Mouse (Mus musculus) layer of hippocampus, adult 11-12 months (tissue): Measurements from ENCODE around the gene Klrb1f.
"Not testable (repeated sequence)": the region's sequence is repeated elsewhere in the genome, so short reads cannot be mapped to it uniquely, and the experiment has no call there.

Experiments
- DNase-seq: peaks from one replicate; pipeline ENCODE4 v3.0.0; 2022; ENCODE audit warnings: low spot score

Klrb1f gene

DNA sequence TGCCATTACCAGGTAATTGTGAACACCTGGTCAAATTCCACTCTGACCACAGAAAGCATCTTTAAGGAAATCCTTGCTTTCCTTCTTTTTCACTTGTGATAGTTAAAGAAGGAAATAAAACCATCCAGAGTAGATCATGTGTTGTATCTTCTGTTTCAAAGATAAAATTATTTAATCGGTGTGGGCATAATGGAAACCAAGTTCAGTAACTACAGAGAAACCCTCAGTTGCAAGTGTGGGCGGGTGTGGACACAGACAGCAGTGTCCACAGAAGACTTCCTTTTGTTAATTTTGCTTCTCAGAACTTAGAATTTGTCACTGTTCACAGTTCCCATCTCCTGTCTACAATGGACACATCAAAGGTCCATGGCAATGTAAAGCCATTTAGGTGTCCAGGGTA, at the start of gene Klrb1f:
Gene Klrb1f, plus strand, starts transcription at position 301 of the 400 bp plus-strand sequence.
- DNase-seq: no peak

DNA sequence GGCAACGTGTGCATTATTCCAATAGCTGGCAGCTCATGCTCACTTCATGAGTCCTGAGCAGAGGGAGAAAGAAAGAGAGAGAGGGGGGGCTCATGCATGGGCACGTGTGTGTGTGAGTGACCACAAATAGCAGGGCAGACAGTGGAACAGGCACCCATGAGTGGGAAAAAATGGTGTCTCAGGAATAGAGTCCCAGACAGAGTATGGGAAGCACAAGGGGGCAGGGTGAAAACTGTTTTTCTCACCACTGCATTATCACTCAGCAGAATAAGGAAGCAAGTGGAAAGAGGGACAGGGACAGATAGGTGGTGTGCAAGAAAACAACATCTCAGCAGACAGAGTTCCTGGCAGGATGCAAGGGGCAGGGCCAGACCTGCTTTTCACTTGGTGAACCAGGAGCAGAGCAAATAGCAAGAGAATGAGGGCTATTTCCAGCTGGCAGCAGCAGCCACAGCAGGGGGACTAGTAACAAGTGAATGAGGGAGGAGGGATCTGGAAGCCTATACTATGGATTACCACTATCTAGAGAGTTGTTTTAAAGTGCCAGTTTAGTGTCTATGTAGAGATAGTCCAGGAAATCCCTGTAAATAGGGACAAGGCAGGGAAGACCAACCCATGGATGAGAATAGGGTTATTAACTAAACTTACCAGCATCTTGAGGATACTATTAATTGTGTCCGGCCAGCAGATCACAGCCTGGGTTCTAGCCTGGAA, 49.5 kb upstream of the Klrb1f start:
- no peak for DNase-seq

DNA sequence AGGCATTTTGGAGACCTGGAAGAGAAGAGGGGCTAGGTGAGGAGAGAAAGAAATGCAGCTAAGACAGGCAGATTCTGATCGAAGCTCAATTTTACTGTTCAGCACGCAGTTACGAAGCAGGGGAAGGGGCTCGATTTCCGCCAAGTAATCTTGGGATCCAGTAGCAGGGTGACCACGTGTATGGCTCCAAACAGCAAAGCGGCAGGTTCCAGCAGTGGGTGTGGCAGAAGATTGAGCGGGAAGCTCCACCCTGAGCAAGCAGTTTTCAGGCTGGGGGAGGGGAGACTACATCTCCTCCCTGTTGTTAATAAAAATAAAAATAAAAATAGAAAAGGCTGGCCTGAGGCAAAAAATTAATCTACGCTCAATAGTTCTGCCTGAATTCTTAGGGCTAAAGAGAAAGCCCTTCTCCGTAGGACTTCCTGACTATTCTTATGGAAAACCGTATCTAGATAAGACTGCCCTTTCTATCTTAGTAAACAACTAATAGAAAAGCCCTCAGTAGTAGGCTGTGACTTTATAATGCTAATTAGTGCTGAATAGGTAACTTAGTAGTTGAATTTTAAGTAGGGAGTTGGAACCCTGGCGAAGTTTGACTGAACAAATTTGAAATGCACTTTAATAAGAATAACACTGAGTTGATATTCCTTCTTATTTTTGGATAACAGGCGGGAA, 48.8 kb upstream of the Klrb1f start:
- no peak for DNase-seq

DNA sequence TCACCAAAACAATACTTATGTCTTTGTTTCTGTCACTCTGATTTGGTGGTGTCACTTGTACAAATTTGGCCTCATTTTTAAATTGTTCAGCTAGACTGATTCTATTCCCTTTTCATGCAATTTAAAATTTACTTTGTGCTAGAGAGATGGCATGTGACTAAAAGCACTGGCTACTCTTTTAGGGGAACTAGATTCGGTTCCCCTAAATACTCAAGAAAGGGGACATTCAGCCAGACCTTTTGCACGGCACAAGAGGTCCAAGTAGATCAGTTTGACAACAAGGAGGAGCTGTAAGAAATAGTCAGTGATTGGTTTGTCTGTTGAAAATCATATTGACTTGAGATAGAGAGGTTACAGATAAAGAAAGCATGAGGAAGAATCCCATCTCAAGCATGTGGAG, 44.3 kb upstream of the Klrb1f start:
- DNase-seq: no peak

DNA sequence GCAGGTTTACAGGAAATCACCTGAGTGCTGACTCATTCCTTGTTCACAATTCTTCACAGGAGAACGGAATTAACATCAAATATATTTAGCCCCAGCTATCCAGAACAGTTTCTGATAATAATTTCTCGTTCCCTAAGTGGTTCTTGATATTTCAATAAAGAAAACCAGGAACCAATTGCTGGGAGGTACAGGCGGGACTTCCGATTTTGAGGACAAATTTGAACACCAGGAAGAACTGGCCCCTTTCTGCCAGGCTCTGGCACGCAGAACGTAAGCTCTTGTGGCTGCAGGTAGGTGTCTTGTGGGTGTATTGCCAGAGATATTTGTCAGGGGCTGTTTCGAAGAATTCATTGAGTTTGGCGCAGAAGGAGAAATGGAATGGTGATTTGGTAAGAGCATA, 37.1 kb upstream of the Klrb1f start:
- no peak for DNase-seq

DNA sequence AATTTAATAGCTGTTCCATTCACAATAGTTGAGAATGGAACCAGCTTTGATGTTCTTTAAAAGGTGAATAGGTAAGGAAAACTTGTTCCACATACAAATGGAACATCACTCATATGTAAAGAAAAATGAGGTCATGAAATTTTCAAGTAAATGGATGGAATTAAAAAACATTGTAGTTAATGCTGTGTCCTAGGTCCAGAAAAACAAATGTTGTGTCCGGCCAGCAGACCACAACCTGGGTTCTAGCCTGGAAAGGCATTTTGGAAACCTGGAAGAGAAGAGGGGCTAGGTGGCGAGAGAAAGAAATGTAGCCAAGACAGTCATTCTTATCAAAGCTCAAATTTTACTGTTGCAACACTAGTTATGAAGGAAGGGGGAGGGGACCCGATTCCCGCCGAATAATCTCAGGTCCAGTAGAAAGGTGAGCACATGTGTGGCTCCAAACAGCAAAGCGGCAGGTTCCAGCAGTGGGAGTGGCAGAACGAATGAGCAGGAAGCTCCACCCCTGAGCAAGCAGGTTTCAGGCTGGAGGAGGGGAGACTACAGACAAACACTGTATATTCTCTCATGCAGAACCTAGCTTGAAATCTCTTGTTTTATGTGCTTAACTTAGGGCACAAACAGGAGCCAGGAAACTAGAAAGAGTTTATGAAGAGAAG, 35.7 kb upstream of the Klrb1f start:
- DNase-seq: not testable (repeated sequence)

DNA sequence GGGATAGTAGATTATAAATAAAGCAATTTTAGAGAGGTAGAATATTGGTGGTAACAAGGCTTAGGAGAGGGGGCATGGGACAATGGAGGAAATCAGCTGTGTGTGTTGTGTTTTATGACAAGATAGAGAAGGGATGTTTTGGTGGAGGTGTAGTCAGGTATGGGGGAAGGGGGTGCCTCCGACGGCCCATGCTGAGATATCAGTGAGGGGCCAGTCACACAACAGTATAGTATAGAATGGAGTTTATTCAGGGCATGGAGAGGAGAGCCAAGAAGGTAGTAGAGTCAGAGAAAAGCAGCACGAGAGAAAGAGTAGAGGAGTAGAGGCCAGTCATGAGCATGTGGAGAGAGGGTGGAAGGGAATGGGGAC, 35.2 kb upstream of the Klrb1f start:
- DNase-seq: no peak

DNA sequence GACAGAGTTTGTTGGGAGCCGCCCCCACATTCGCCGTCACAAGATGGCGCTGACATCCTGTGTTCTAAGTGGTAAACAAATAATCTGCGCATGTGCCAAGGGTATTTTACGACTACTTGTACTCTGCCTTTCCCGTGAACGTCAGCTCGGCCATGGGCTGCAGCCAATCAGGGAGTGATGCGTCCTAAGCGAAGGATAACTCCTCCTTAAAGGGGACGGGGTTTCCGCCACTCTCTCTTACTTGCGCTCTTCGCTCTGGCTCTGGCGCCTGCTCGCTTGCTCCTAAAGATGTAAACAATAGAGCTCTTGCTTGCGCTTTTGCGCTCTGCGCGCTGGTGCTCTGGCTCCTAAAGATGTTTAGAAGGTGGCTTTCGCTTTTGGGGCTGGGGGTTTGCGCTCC, 33.7 kb upstream of the Klrb1f start:
- DNase-seq: not testable (repeated sequence)

DNA sequence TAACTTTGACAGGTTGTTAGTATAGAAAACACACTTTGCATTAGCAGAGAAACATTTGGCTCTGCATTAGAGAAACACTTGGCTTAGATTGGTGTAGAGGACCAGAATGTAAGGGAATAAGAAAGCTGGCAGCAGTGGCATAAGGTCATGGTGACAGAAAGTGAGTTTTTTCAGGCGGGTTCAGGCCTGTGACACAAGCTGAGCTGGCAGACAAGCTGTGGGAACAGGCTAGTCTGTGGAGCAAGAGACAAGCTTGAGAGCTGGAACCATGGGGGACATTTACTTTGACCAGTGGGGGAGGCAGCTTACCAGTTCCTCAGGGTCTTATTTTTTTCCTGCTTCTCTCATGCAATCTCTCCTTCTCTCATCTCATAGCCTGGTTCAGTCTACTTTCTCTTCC, 32.7 kb upstream of the Klrb1f start:
- DNase-seq: no peak

DNA sequence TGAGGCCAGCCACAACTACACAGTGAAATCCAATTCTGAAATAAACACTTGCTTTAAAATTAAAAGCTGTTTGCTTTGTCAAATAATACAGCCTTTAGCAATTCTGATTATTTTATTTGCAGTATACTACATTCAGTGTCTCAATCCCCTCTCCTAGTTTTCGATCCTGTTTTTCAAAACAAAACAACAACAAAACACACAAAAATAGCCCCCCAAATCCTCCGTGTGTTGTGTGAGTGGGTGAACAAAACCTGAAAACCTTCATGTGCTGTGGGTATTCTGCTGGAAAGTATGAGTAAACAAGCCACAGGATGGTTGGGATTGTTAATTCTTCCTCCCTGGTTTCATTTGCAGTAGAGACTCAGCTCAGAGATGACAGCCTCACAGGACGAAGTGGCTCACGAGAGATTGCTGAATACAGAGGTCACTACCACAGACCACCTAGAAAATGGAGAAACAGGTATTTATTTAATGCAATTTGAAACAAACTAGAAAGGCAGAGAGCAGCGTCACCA, 31.9 kb upstream of the Klrb1f start:
- DNase-seq: no peak

DNA sequence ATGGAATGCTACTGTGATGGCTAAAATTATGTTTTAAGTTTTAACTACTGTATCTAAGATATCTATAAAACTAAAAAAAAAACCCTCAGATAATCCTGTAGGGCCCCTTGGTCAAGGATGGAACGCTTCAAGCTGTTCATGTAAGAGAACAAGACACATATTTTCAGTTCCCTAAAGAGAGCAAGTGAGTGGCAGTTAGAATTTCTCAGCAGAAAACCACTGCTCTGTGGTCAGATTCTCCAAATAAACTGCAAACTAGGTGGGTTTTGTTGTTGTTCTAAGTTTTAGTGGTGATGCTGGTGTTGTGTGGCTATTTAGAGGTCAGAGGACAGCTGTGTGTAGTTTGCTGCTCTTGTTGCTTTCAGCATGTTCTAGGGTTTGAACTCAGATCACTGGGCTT, 31.3 kb upstream of the Klrb1f start:
- DNase-seq: no peak

DNA sequence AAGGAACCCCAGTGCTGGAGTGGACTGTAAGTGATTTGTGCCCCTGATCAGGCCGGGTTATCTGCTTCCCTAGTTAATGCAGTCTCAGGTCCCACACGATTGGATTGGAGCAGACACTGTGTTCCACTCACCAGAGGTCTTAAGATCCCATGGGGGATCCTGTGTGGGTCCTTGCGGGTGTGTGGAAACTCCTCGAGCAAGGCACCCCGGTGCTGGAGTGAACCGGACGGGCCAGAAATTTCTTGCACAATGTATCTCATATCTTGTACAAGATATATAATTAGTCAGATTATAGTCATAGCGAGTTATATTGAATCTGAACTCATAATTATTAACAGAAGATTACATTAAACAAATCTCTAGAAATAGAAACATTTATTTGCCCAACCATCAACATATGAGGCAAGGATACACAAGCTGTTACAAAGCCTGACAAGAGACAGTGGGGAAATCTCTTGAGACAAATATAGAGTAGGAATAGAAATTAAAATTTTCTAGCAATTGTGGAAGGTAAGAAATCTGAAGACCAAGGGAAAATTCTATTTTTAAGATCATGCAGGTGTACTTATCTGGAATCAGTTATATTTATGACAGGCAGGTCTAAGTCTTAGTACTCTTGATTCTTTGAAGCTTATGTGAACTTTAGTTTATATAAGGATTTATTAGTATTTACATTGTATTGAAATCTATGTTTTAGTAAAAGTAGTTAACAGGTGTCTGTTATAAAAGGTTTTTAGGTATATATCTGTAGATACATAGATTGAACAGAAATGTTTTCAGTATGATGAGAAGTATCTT, 18.1 kb upstream of the Klrb1f start:
- DNase-seq: no peak

DNA sequence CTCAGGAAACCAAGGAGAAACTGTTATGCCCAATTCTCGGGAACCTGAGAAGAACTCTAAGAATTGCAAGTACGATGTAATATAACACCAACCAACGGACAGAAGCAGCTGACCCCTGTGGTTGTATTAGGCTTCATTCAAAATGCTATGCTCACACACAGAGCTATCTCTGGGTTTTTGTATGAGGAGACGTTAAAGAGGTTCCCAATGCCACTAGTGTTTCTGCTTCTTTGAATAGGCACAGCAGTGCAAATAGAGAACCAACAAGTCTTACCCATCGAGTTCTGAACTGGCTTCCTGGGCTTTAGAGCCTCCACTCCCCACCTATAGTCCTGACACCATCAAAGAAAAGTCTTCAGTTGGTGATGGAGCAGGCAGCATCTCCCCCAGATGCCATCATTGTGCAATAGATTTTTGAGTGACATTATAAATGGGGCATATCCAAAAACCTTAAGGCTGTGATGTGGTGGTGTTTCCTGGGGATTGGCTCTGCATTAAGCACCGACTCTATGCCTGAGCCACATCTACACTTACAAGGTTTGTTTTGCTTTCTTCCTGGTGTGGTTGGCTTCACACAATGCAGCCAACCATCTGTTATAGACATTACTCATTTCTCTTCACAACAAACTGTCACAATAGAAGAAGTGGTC, 15.4 kb upstream of the Klrb1f start:
- DNase-seq: no peak

DNA sequence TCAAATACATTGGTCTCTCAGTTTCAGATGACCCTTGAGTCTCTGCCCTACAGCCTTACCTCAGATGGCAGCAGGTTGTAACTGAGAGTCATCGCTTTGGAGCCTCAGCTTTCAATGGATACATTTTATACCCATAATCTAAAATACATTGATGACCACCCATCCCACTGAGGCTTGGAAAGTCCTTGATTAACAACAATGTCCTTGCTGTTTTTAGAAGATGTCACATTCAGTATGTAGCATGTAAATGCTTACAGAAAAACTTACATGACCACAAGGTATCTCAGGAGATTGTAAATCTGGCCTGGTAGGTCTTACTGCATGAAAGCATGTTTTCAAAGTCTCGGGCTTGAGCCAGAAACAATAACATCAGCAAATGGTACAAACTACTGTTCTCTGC, 14.7 kb upstream of the Klrb1f start:
- no peak for DNase-seq

DNA sequence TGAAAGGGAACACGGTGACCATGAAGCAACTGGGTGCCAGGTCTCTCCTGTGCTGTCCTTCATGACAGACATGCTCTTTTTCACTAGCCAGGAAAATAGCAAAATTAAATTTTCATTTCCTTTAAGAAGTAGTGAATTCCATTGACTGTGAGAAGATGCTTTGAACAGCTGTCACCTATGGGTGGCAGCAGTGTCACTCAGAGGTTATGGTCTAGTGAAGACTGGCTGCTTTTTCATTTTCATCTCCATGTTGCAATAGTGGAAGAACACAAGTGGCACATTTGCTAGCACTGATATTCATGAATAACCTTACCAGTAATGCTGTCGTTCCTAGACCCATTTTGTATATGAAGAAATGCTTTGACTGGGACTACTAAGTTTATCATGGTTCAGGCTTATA, 12.3 kb upstream of the Klrb1f start:
- no peak for DNase-seq

DNA sequence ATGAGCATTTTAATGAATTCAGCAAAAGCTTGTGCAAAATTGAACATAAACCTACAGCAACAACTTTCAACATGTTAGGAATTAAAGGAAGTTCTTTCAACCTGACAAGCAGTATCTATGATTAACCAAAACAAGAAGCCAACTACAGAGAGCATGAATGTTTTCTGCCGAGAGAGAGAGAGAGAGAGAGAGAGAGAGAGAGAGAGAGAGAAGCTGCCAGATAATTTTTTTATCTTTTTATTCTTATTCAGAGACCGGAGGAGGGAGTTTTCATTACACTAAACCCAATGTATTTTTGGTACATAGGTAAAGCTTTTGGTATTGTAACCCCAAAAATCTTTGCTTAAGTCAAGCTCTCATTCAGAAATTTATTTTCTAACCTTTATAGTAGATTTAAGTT, 10.7 kb upstream of the Klrb1f start:
- DNase-seq: no peak

DNA sequence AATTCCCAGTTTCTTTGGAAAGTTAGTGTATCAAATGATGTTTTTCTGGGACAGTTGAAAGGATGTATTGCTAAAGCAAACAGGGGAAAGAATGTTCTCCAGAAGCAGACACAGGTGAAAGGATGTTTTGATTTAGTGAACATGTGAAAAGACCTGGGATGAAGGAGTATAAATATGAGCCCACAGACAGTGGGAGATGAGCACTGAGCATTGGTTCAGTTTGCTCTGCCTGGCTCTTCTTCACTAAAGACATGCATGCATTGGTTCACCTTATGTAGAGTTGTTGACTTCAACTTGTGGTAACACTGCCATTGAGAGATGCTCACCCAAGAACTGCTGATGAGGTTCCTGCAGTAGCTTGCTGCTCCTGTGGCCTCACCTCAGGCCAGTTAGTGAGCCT, 9.4 kb upstream of the Klrb1f start:
- DNase-seq: no peak

DNA sequence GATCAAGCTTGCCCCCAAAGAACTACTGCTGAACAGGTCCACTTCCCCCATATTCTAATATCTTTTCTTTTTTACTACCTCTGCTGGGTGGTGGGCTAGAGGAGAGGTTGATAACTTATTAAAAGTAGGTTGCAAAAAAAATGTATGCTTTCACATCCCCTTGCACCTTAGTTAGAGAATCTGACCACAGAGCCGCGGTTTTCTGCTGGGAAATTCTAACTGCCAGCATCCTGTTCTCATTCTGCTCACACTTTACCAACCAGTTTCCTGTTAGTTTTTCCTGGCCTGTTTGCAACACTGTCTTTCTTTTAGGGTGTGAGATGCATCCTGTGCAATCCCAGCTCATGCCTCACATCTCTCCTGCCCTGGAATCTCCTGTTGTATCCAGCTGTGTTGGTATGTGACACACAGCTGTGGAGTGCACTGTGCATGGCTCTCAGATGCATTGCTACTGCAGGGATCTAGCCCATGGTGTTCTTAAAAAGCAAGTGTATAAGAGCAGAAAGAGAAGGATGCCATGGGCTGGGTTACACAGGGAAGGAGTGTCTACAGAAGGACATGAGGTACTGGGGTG, 8.7 kb upstream of the Klrb1f start:
- DNase-seq: no peak

DNA sequence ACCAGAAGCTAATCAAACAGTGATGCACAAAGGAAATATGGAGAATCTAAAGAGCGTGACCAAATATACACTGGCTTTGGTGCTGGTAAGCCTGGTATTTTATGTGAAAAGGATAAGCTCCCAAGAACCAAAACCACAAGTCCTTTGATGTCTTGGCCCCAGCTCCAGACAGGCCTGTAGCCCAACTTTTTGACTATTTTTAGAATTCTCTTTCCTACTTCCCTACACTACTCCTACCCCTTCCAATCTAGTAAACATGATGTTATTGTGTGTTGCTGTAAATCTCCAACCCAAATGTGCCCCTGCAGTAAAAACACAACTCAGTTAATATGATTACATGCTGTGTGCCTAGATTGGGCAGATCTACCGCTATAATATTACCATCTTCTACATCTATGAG, 4.2 kb upstream of the Klrb1f start:
- no peak for DNase-seq

DNA sequence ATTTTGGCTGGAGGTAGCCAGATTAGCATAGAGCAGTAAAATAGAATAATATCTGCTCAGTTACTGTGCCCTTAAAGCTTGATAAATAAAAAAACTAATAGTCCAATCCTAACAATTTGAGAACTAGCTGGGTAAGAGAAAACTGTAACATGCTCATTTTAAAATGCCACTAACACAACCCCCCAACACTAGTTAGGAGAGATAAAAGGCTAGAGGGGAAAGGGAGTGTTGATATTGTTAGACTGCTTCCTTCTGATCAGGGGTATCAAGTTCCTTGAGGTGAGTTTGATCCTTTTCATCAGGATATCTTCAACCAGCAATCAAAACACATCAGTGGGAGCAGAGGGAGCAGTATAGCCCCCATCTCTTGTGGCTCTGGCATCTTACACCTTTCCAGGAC, 3.2 kb upstream of the Klrb1f start:
- no peak for DNase-seq

DNA sequence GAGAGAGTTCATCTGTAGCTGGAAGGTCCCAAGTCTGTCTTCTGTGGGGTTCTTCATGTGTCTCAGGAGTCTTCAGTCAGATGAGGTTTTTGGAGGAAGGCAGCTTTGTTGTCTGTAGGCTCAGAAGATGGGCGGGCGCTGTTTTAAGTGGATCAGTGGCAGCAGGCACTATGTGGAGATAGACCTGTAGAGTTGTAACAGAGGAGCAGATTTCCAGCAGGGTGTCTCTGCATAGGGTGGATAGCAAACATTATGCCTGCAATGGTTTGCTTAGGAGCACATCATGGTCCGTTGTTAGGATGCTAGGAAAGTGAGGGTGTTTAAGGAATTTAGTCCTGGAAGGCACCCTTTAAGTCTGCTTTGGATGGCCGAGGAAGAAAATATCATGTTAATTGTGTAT, 2.7 kb downstream of the Klrb1f start:
- no peak for DNase-seq
